In the genomic region with DNA sequence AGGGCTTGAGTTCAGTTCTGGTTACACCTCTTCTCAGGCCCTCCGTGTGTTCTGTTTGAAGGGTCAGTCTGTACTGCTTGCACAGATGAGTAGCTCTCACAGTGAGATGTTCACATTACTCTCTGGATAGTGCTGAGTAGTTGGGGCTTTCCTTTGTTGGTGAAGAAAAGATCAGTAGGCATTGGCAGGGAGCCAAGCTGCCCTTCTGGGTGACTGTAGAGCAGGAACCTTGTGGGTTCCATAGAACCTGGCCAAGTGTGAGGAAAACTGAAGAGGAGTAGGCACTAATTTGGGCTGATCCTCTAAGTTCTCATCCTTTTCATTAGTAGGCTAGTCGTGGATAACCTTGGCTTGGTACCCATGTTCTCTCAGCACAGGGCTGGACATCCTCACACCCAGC, we compare ENCODE assay signal across 8 mouse cellular contexts. TPM values are rescaled to one million over a fixed set of nuclear protein-coding genes. Genes with fewer than 3 reads are reported as not detected.
DNase-seq lines count a peak whose midpoint lies in the region; ATAC-seq lines count a peak whose summit lies in the region.
"Had no signal": no experiment of that assay in that cellular context is flagged by ENCODE, and none has a peak within 500 bp of the region (broad histone marks: within the 10 kb centered on the region; RNA-seq: fewer than 3 reads in every experiment).

No protein-coding gene starts in this region.

- WGBS in heart, embryonic 13.5 days: 68% methylated on average over 2 of the region's 2 CpGs
- WGBS in limb, embryonic 12.5 days: 90% methylated on average over 2 of the region's 2 CpGs
- WGBS in limb, embryonic 10.5 days: 90% methylated on average over 2 of the region's 2 CpGs
- 88% methylated on average over 2 of the region's 2 CpGs for WGBS in limb, embryonic 13.5 days

- no peaks in the 10 kb centered on the region for H3K27me3 ChIP-seq in heart, embryonic 13.5 days (replicated peaks)
- H3K27me3 ChIP-seq in limb, embryonic 12.5 days: no peaks in the 10 kb centered on the region
- H3K27me3 ChIP-seq in limb, embryonic 10.5 days (ENCODE audit: low read depth, poor library complexity, severe bottlenecking): no peaks in the 10 kb centered on the region
- no peaks in the 10 kb centered on the region for H3K27me3 ChIP-seq in limb, embryonic 13.5 days

- H3K4me1 ChIP-seq in heart, embryonic 13.5 days: peaks cover 83% of the 10 kb centered on the region
- H3K4me1 ChIP-seq in limb, embryonic 12.5 days (replicated peaks): peaks cover 8% of the 10 kb centered on the region; the same call in 1 of the 2 replicates
- peaks cover 5% of the 10 kb centered on the region; the same call in 1 of the 2 replicates for H3K4me1 ChIP-seq in limb, embryonic 10.5 days
- H3K4me1 ChIP-seq in limb, embryonic 13.5 days: peaks cover 12% of the 10 kb centered on the region

- DNase-seq in heart, postnatal 10 days: no peak
- DNase-seq in limb, embryonic 10.5 days (ENCODE audit: low spot score): no peak
- DNase-seq in cerebellum, postnatal 36 days: peak; percentile 45 to 47
- no peak for DNase-seq in thymus, adult 18-20 months
- DNase-seq: liver, postnatal 0 days had no signal

- H3K9ac ChIP-seq in heart, embryonic 13.5 days: peak overlapping the region; percentile 28; the same call in 1 of the 2 replicates
- no peak overlapping the region for H3K9ac ChIP-seq in limb, embryonic 12.5 days (replicated peaks)
- H3K9ac ChIP-seq in limb, embryonic 13.5 days: no peak overlapping the region
- H3K9ac ChIP-seq: liver, postnatal 0 days had no signal

- H3K4me3 ChIP-seq in heart, embryonic 13.5 days: no peak overlapping the region
- H3K4me3 ChIP-seq in limb, embryonic 12.5 days (replicated peaks): no peak overlapping the region
- no peak overlapping the region for H3K4me3 ChIP-seq in limb, embryonic 10.5 days
- H3K4me3 ChIP-seq in limb, embryonic 13.5 days: no peak overlapping the region

- intact Hi-C loops in heart, postnatal 10 days (cut with DNase I): no loop called here

- ATAC-seq in heart, embryonic 13.5 days (ENCODE audit: extremely low read depth, insufficient number of reproducible peaks, low FRiP score, low TSS enrichment): no peak
- ATAC-seq in limb, embryonic 12.5 days (ENCODE audit: insufficient number of reproducible peaks, insufficient read depth, low FRiP score, low TSS enrichment, low read depth): no peak
- ATAC-seq in limb, embryonic 13.5 days (ENCODE audit: low FRiP score, low read depth): no peak
- ATAC-seq: liver, postnatal 0 days had no signal

- H3K4me2 ChIP-seq in heart, embryonic 13.5 days: 0 out of 2 replicates have a peak overlapping the region, but pooled peaks have one; percentile 49
- no peak overlapping the region for H3K4me2 ChIP-seq in limb, embryonic 12.5 days
- H3K4me2 ChIP-seq in limb, embryonic 13.5 days (replicated peaks): no peak overlapping the region

- H3K36me3 ChIP-seq in heart, embryonic 13.5 days: peaks cover 11% of the 10 kb centered on the region; the same call in 1 of the 2 replicates
- H3K36me3 ChIP-seq in limb, embryonic 12.5 days: no peaks in the 10 kb centered on the region
- H3K36me3 ChIP-seq in limb, embryonic 10.5 days: peaks cover 3% of the 10 kb centered on the region; the same call in 1 of the 2 replicates
- H3K36me3 ChIP-seq in limb, embryonic 13.5 days: 0 out of 2 replicates have a peak, but pooled peaks cover 5% of the 10 kb centered on the region

- H3K27ac ChIP-seq in heart, embryonic 13.5 days (replicated peaks): peak overlapping the region; percentile 91
- 0 out of 2 replicates have a peak overlapping the region, but pooled peaks have one; percentile 20 for H3K27ac ChIP-seq in limb, embryonic 12.5 days
- no peak overlapping the region for H3K27ac ChIP-seq in limb, embryonic 10.5 days
- peak overlapping the region; percentile 39; the same call in 1 of the 2 replicates for H3K27ac ChIP-seq in limb, embryonic 13.5 days

- no peaks in the 10 kb centered on the region for H3K9me3 ChIP-seq in heart, embryonic 13.5 days
- no peaks in the 10 kb centered on the region for H3K9me3 ChIP-seq in limb, embryonic 12.5 days
- H3K9me3 ChIP-seq in limb, embryonic 10.5 days (replicated peaks): no peaks in the 10 kb centered on the region
- H3K9me3 ChIP-seq in limb, embryonic 13.5 days: no peaks in the 10 kb centered on the region

RNA-seq across cellular contexts. Expression of a gene that starts 21.4 kb away (rescaled TPM):
- 38.7 and 40.6 TPM in 2 replicates for polyA plus RNA-seq in heart, embryonic 13.5 days (2015; fragmentation: Nextera tagmentation; extraction: Ambion mirVana)
- total RNA-seq in heart, postnatal 10 days (2021): 10 to 100 TPM; 74.6 to 83.6 TPM
- polyA plus RNA-seq in limb, embryonic 12.5 days (2016; fragmentation: Nextera tagmentation; extraction: Ambion mirVana): 34.7 and 37.6 TPM in 2 replicates
- 27.0 and 31.2 TPM in 2 replicates for polyA plus RNA-seq in limb, embryonic 10.5 days (2016; fragmentation: Nextera tagmentation; extraction: Ambion mirVana)
- polyA plus RNA-seq in limb, embryonic 13.5 days (2015; fragmentation: Nextera tagmentation; extraction: Ambion mirVana): 34.2 and 36.6 TPM in 2 replicates

RNA-seq across cellular contexts. Expression of a gene that starts 42.7 kb away (rescaled TPM):
- polyA plus RNA-seq in heart, embryonic 13.5 days (2015; fragmentation: Nextera tagmentation; extraction: Ambion mirVana): 0.05 and 0.23 TPM in 2 replicates
- total RNA-seq in heart, postnatal 10 days (2021): under 1 TPM; 0.50 to 0.57 TPM
- 0.66 and 0.91 TPM in 2 replicates for polyA plus RNA-seq in limb, embryonic 12.5 days (2016; fragmentation: Nextera tagmentation; extraction: Ambion mirVana)
- polyA plus RNA-seq in limb, embryonic 10.5 days (2016; fragmentation: Nextera tagmentation; extraction: Ambion mirVana): 0.62 and 0.83 TPM in 2 replicates
- 0.38 and 0.77 TPM in 2 replicates for polyA plus RNA-seq in limb, embryonic 13.5 days (2015; fragmentation: Nextera tagmentation; extraction: Ambion mirVana)

RNA-seq across cellular contexts. Expression of a gene that starts 58.2 kb away (rescaled TPM):
- 11.5 and 12.5 TPM in 2 replicates for polyA plus RNA-seq in heart, embryonic 13.5 days (2015; fragmentation: Nextera tagmentation; extraction: Ambion mirVana)
- 1 to 10 TPM; 8.3 to 9.1 TPM for total RNA-seq in heart, postnatal 10 days (2021)
- 14.7 and 16.4 TPM in 2 replicates for polyA plus RNA-seq in limb, embryonic 12.5 days (2016; fragmentation: Nextera tagmentation; extraction: Ambion mirVana)
- polyA plus RNA-seq in limb, embryonic 10.5 days (2016; fragmentation: Nextera tagmentation; extraction: Ambion mirVana): 17.3 and 21.0 TPM in 2 replicates
- polyA plus RNA-seq in limb, embryonic 13.5 days (2015; fragmentation: Nextera tagmentation; extraction: Ambion mirVana): 13.9 and 14.3 TPM in 2 replicates

Comparison
In these comparisons a context has a peak if more than half of its experiments do, and no peak if none do; other contexts are left out.
1. DNase-seq: peak in cerebellum, postnatal 36 days (2 of 2); none in heart, postnatal 10 days (0 of 2), limb, embryonic 10.5 days (single experiment) and thymus, adult 18-20 months (0 of 2).